Mouse (Mus musculus): ENCODE measurements around the gene Cep162. TPM values are rescaled to one million over a fixed set of nuclear protein-coding genes. Genes with fewer than 3 reads are reported as not detected.

Cep162 gene
- polyA plus RNA-seq, 1 experiment from 2014 or later = 6.5 TPM

GRCm38 (mm10) chr9:87152641-87153325 lies 102.6 kb downstream of the Cep162 start:
- Histone ChIP-seq H3K27ac (replicated peaks) (no peak overlapping the region), H3K4me2 (replicated peaks) (no peak overlapping the region), H3K4me3 (replicated peaks) (no peak overlapping the region), H3K27me3 (no peaks in the 10 kb centered on the region), H3K36me3 (no peaks in the 10 kb centered on the region), H3K9me3 (replicated peaks) (no peaks in the 10 kb centered on the region), H3K4me1 (no peaks in the 10 kb centered on the region), H3K9ac (no peak overlapping the region)
- ATAC-seq (ENCODE audit: insufficient number of reproducible peaks, low FRiP score, low TSS enrichment, low read depth) = no peak
- WGBS = 95% methylated on average over 1 of the region's 1 CpGs

- Histone ChIP-seq H3K36me3 (no peaks in the 10 kb centered on the region), H3K4me2 (replicated peaks) (no peak overlapping the region), H3K9me3 (replicated peaks) (no peaks in the 10 kb centered on the region), H3K27me3 (peaks cover 26% of the 10 kb centered on the region), H3K27ac (replicated peaks) (no peak overlapping the region), H3K4me3 (replicated peaks) (no peak overlapping the region), H3K4me1 (peaks cover 17% of the 10 kb centered on the region), H3K9ac (no peak overlapping the region)
- 63% methylated on average over 2 of the region's 2 CpGs for WGBS
- peak; percentile 67; the same call in 1 of the 2 replicates for ATAC-seq (ENCODE audit: insufficient number of reproducible peaks, low FRiP score, low TSS enrichment, low read depth)
Measured at GRCm38 (mm10) chr9:87147927-87148326, 107.4 kb downstream of the Cep162 start.

- WGBS = 82% methylated on average over 4 of the region's 4 CpGs
- Histone ChIP-seq H3K9ac (no peak overlapping the region), H3K9me3 (replicated peaks) (no peaks in the 10 kb centered on the region), H3K4me3 (replicated peaks) (no peak overlapping the region), H3K27me3 (peaks cover 26% of the 10 kb centered on the region), H3K27ac (replicated peaks) (no peak overlapping the region), H3K4me2 (replicated peaks) (no peak overlapping the region), H3K4me1 (peaks cover 17% of the 10 kb centered on the region), H3K36me3 (no peaks in the 10 kb centered on the region)
- ATAC-seq (ENCODE audit: insufficient number of reproducible peaks, low FRiP score, low TSS enrichment, low read depth) = no peak
Measured at GRCm38 (mm10) chr9:87146400-87146799, 108.9 kb downstream of the Cep162 start.

- H3K9me3 ChIP-seq (replicated peaks) = no peaks in the 10 kb centered on the region
- peaks cover 26% of the 10 kb centered on the region for H3K27me3 ChIP-seq
- ATAC-seq (ENCODE audit: insufficient number of reproducible peaks, low FRiP score, low TSS enrichment, low read depth) = no peak
- no peak overlapping the region for H3K4me3 ChIP-seq (replicated peaks)
- no peak overlapping the region for H3K9ac ChIP-seq
- peaks cover 17% of the 10 kb centered on the region for H3K4me1 ChIP-seq
- 32% methylated on average over 11 of the region's 11 CpGs for WGBS
- H3K36me3 ChIP-seq = no peaks in the 10 kb centered on the region
- H3K4me2 ChIP-seq (replicated peaks) = no peak overlapping the region
- H3K27ac ChIP-seq (replicated peaks) = no peak overlapping the region
Measured at GRCm38 (mm10) chr9:87145671-87146070, 109.7 kb downstream of the Cep162 start.

DNA sequence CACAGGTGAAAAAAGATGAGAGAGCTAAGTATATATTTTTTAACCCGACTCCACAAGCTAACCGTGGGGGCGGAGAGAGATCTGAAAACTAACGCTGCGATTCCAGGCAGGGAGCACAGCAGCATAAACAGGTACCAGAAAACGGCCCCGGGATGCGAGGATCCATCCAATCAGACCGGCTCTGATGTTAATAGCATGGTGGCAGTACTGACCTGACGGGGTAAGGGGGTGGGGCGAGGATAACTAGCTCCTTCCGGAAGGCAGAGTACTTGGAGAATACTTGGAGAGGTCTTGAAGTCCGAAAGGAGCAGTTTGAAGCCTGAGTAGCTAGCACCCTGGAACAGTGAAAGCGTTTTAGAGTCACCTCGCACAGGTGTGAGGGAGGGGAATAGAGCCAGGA lies 110.2 kb downstream of the Cep162 start:
- Histone ChIP-seq H3K4me2 (replicated peaks) (peak overlapping the region; percentile 52), H3K36me3 (no peaks in the 10 kb centered on the region), H3K9me3 (replicated peaks) (no peaks in the 10 kb centered on the region), H3K27ac (replicated peaks) (no peak overlapping the region), H3K4me3 (replicated peaks) (peak overlapping the region; percentile 37), H3K4me1 (peaks cover 17% of the 10 kb centered on the region), H3K27me3 (peaks cover 26% of the 10 kb centered on the region), H3K9ac (no peak overlapping the region)
- no peak for ATAC-seq (ENCODE audit: insufficient number of reproducible peaks, low FRiP score, low TSS enrichment, low read depth)
- 2% methylated on average over 15 of the region's 15 CpGs for WGBS

- no peak for ATAC-seq (ENCODE audit: insufficient number of reproducible peaks, low FRiP score, low TSS enrichment, low read depth)
- Histone ChIP-seq H3K27ac (replicated peaks) (no peak overlapping the region), H3K9me3 (replicated peaks) (no peaks in the 10 kb centered on the region), H3K4me3 (replicated peaks) (peak overlapping the region; percentile 37), H3K4me1 (peaks cover 17% of the 10 kb centered on the region), H3K27me3 (peaks cover 26% of the 10 kb centered on the region), H3K36me3 (no peaks in the 10 kb centered on the region), H3K4me2 (replicated peaks) (peak overlapping the region; percentile 52), H3K9ac (no peak overlapping the region)
- WGBS = 2% methylated on average over 19 of the region's 19 CpGs
Measured at GRCm38 (mm10) chr9:87144532-87144931, 110.8 kb downstream of the Cep162 start.

DNA sequence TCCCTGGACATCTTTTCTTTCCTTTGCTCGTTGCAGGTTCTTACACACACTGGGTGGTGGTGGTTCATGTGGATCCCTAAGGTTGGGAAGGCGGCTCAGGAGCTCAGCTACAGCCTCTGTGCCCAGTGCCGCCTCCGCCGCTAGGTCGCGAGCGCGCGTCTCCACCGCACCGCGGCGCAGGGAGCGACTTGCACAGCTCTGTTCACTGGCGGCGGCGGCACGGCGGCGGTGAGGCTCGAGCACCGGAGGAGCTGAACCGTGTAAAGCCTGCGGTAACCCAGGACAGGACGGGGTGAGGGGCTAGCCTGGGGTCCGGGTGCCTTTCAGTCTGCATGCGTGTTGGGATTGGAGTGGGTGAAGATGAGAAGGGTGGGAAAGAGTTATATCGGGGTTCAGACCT lies 111.2 kb downstream of the Cep162 start, which contains the start of gene Mrap2:
TSS of gene Mrap2 (plus strand) at position 201 of the 400 bp plus-strand sequence.
- Histone ChIP-seq H3K4me2 (replicated peaks) (peak within 1 kb of the TSS; percentile 52), H3K9me3 (replicated peaks) (no peaks in the 10 kb centered on the region), H3K9ac (no peak within 1 kb of the TSS), H3K36me3 (no peaks in the 10 kb centered on the region), H3K27me3 (peaks cover 26% of the 10 kb centered on the region), H3K4me3 (replicated peaks) (peak within 1 kb of the TSS; percentile 37), H3K4me1 (peaks cover 17% of the 10 kb centered on the region), H3K27ac (replicated peaks) (no peak within 1 kb of the TSS)
- ATAC-seq (ENCODE audit: insufficient number of reproducible peaks, low FRiP score, low TSS enrichment, low read depth) = peak; percentile 69; the same call in 1 of the 2 replicates
- whole genome bisulfite sequencing = 1% methylated on average over 29 of the region's 29 CpGs

- WGBS = 78% methylated on average over 3 of the region's 3 CpGs
Measured at GRCm38 (mm10) chr9:87143076-87143475, 112.3 kb downstream of the Cep162 start.

More at GRCm38 (mm10) chr9:87143076-87143475, 112.3 kb downstream of the Cep162 start:
- no peaks in the 10 kb centered on the region for H3K9me3 ChIP-seq (replicated peaks)
- H3K9ac ChIP-seq = no peak overlapping the region
- H3K4me3 ChIP-seq (replicated peaks) = no peak overlapping the region
- no peak overlapping the region for H3K4me2 ChIP-seq (replicated peaks)
- peaks cover 26% of the 10 kb centered on the region for H3K27me3 ChIP-seq
- no peak for ATAC-seq (ENCODE audit: insufficient number of reproducible peaks, low FRiP score, low TSS enrichment, low read depth)
- H3K36me3 ChIP-seq = no peaks in the 10 kb centered on the region
- H3K27ac ChIP-seq (replicated peaks) = no peak overlapping the region
- H3K4me1 ChIP-seq = peaks cover 17% of the 10 kb centered on the region

Other genes with a start within 250 kb of the Cep162 start
- not detected in 2 replicates for gene Ripply2, start 240.0 kb downstream of the Cep162 start, polyA plus RNA-seq (2015; fragmentation: Nextera tagmentation; extraction: Ambion mirVana)
- 43.4 and 47.8 TPM in 2 replicates for gene Cyb5r4, start 233.5 kb downstream of the Cep162 start, polyA plus RNA-seq (2015; fragmentation: Nextera tagmentation; extraction: Ambion mirVana)
- 0.24 and 0.63 TPM in 2 replicates for gene Mrap2, start 111.2 kb downstream of the Cep162 start, polyA plus RNA-seq (2015; fragmentation: Nextera tagmentation; extraction: Ambion mirVana)